Mouse (Mus musculus) bone marrow macrophage, adult 2 months (primary cell): ENCODE data around the gene Tesmin.

Experiments used
- CTCF ChIP-seq: IDR thresholded peaks from 2 replicates; pipeline ENCODE4 v1.5.1; 2012; ENCODE audit warnings: low read depth, mild to moderate bottlenecking, low read length, moderate library complexity
- POLR2A ChIP-seq: IDR thresholded peaks from 2 replicates; pipeline ENCODE4 v1.6.1; 2012; ENCODE audit warnings: mild to moderate bottlenecking, low read depth, low read length, borderline replicate concordance

- TF ChIP-seq CTCF, result no peak
- TF ChIP-seq POLR2A, result no peak
These were observed 25.1 kb upstream of the Tesmin start for GRCm38 (mm10) chr19:3363510-3363909.
